Mouse (Mus musculus) adrenal gland, postnatal 36 days (tissue): ENCODE measurements around the gene Dnm2. TPM values are rescaled to one million over a fixed set of nuclear protein-coding genes. Genes with fewer than 3 reads are reported as not detected.
A peak's percentile ranks its signal among the peaks of the same experiment; 100 is the strongest.
"Not testable (repeated sequence)": the region's sequence is repeated elsewhere in the genome, so short reads cannot be mapped to it uniquely, and the experiment has no call there.

Experiments
- DNase-seq, 2 experiments: peaks; one replicate each; pipeline ENCODE4 v3.0.0; 2021; ENCODE audit warnings: mixed read lengths in 1 of 2
- total RNA-seq, 2 experiments: library from RNA; stranded (reverse); gene quantifications; 2 replicates each; pipeline ENCODE4 v1.2.3; 2021

Dnm2 gene
- total RNA-seq, 2 experiments from 2014 or later: 99.8 to 102 TPM

- no peak for DNase-seq
These were observed 31.7 kb downstream of the Dnm2 start for GRCm38 (mm10) chr9:21456246-21456929.

GRCm38 (mm10) chr9:21456930-21457634 is 32.4 kb downstream of the Dnm2 start:
- no peak for DNase-seq

- DNase-seq: no peak
These were observed 34.1 kb downstream of the Dnm2 start for GRCm38 (mm10) chr9:21458821-21459220.

- peak in 1 of 2 experiments; percentile 59 for DNase-seq
These were observed 35.8 kb downstream of the Dnm2 start for GRCm38 (mm10) chr9:21460400-21460940.

- DNase-seq: peak; percentile 85 to 86
These were observed 38.5 kb downstream of the Dnm2 start for GRCm38 (mm10) chr9:21463138-21463590.

GRCm38 (mm10) chr9:21463766-21464564 is 39.3 kb downstream of the Dnm2 start:
- peak; percentile 43 to 50 for DNase-seq

- not testable (repeated sequence) for DNase-seq
These were observed 39.8 kb downstream of the Dnm2 start for GRCm38 (mm10) chr9:21464565-21464928.

GRCm38 (mm10) chr9:21469032-21470024 is 44.6 kb downstream of the Dnm2 start:
- peak; percentile 56 to 72 for DNase-seq

GRCm38 (mm10) chr9:21472913-21473312 is 48.2 kb downstream of the Dnm2 start:
- DNase-seq: no peak

DNA sequence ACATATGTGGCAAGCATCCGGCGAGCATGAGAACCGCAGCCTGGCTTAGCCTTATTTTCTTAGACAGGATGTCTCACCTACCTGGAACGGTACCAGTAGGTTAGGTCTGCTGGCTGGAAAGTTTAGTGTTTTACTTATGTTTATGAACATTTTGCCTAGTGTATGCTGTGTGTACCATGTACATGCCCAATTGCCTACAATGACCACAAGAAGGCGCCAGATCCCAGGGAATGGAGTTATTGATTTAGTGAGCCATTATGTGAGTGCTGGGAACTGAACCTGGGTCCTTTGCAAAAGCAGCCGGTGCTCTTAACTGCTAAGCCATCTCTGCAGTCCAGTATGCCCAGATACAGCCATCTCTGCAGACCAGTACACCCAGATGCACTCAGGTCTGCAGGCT is 53.0 kb downstream of the Dnm2 start:
- DNase-seq: no peak

DNA sequence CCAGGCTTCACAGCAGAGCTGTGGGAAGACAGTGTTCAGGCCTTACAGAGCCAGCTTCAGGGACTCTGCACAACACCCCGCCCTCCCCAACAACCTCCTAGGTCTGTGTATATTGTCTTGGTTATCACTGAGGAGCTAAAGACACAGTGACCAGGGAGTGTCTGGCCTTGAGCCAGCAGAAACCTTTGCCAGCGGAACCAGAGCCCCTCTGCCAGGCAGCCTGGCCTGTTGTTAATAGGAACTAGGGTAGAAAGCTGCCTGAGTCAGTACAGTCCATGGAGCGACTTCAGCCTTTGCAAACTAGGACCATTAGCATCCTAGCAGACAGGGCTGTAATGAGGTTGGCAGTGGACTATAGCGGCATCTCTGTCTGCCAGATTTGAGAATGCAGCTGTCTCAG is 59.4 kb downstream of the Dnm2 start:
- DNase-seq: no peak

GRCm38 (mm10) chr9:21488246-21488645 is 63.5 kb downstream of the Dnm2 start:
- DNase-seq: not testable (repeated sequence)

DNA sequence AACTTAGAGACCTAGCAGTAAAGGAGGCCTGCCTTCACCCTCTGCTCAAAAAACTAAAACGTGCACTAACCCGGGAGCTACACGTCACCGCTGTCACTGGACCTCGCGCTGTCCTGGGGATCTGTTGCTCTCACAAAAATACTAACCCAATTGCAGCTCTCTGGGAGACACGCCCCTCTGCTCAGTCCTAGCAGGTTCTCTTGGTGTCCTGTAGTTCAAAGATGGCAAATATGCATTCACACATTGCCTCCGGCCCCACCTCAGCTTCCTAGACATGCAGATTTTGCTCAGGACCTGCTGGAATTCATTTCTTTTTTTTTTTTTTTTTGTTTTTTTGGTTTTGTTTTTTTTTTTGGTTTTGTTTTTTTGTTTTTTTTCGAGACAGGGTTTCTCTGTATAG is 66.0 kb downstream of the Dnm2 start:
- no peak for DNase-seq

DNA sequence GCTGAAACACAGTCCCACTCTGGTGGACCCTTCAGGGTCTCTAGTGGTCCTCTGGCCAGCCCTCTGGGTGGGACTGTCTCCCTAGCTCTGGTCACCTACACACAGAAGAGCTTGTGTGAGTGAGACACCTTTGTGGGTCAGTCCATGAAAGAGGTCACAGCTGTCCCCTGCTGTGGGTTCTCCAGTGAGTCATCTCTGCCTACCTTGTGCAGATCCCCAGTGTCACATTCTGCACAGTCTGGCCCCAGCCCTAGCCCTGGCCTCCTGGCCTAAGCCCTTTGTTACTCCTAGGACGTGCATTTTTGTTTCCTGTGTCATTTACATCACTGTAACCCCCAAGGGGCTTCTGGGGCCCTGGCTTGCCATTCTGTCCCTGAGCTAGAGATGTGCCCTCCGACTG is 69.2 kb downstream of the Dnm2 start:
- no peak for DNase-seq

DNA sequence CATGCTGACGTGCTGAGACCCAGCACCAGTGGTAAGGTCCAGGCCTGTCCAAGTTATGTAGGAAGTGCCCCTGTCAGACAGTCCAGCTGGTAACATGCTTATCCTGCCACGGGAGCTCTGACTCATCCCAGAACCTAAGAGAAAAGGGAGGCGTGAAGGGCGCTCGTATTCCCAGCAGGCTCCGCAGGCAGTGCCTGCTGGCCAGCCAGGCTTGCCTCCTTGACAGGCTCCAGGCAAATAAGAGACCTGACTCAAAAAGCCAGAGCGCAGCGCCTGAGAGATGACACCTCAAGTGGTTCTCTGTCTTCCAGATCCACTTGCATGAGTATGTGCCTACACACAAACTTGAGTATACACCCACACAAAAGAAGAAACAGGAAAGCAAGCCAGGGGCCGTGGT is 70.0 kb downstream of the Dnm2 start:
- DNase-seq: peak in 1 of 2 experiments; percentile 43

DNA sequence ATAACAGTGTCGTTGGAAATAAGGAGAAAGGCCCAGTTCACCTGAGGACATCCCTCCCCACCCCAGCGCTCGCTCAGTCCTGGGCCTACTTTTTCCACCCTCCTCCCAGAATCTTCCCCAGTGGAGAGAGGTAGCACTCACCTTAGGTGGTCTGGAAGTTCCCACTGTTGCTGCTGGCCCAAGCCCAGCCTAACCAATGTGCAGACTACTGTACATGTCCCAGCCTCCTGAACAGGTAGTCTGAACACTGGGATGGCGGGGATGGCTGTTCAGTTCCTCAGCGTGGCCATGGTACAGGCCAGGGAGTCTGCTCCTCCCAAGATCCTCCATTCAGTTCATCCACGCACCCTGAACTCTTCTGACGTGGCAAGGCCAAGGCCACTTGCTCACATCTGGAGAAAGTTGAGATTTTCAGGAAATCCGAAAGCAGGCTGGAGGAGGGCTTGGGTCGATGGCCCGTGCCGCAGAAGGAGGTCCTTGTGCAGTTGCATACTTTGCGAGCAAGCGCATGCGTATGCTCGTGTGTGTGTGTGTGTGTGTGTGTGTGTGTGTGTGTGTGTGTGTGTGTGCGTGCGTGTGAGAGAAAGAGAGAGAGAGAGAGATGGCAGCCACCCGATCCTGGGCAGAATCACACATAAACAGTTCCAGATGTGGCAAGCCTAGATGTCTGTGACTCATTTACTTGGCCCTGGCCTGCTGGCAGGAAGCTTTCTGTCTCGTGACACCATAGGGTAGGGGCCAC is 71.8 kb downstream of the Dnm2 start:
- peak; percentile 49 to 56 for DNase-seq

DNA sequence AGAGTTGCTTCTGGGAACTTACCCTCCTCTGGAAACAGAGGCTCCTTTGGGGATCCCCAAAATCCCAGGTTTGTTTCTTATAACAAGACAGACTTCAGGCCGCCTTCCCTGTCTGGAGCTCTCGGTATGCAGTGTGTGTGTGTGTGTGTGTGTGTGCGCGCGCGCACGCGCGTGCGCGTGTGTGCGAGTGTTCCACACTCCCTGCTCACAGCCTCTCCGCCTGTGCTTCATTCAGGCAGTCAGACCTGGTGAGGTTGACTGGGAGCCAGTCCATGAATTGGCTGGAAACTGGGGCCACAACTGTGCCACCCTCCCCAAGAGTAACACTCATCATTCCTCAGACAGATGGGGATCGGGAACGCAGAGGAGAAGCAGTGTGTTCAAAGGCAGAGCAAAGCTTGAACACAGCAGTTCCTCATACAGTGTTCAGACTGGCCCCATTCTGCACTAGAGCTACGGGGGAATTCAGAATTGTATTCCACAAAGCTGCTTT is 72.4 kb downstream of the Dnm2 start:
- DNase-seq: no peak

- no peak for DNase-seq
These were observed 73.0 kb downstream of the Dnm2 start for GRCm38 (mm10) chr9:21497664-21498063.

DNA sequence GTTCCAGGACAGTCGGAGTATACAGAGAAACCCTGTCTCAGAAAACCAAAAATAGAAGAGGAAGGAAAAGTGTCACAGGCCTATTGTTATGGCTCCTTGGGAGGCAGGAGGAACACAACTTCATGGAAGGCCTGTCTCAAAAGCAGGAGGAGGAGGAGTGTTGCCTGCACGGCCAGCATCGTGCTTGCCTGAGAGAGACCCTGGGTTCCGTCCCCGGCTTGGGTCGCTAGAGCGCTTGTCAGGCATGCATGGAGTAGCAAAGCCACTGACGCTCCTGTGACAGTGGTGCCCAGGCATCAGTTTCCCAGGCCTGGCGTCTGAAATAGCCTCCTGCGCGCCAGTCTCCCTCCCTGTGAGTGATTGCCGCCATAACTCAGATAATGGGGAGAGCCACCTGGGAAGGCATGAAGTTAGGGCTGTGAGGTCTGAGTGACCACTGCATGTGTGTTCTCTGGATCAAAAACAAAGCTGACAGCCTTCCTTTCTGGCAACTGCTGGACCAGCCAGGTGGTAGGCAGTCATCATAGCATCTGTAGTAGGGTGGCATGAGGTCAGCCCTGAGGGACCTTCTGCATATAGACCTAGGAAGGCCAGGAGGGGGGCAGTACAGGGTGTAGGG is 73.7 kb downstream of the Dnm2 start:
- DNase-seq: no peak

DNA sequence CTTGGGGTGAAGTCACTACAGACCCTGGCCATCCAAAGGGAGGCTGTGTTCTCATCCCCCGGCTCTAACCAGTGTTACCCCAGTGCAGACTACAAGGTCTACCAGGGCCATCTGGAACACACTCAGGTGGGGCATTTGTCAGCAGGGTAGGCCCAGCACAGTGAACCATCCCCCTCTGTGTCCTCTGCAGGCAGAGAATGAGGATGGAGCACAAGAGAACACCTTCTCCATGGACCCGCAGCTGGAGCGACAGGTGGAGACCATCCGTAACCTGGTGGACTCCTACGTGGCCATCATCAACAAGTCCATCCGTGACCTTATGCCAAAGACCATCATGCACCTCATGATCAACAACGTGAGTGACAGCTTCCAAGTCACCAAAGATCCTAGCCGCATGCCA is 78.6 kb downstream of the Dnm2 start:
- no peak for DNase-seq
